Mouse (Mus musculus) ES-Bruce4 (cell line): ENCODE data around the gene Hnrnpa3.

Experiments
- CTCF ChIP-seq: IDR thresholded peaks from one replicate; pipeline ENCODE4 v1.8.1; 2011; ENCODE audit warnings: low read depth, low read length
- POLR2A ChIP-seq: IDR thresholded peaks from one replicate; pipeline ENCODE4 v1.8.1; 2011; ENCODE audit warnings: low read length; ENCODE audit not compliant: insufficient read depth

GRCm38 (mm10) chr2:75684526-75684925, 25.5 kb downstream of the Hnrnpa3 start:
- TF ChIP-seq POLR2A (no peak), CTCF (no peak)
